Mouse (Mus musculus): ENCODE data around the gene Cyp24a1.

Cyp24a1 gene

DNA sequence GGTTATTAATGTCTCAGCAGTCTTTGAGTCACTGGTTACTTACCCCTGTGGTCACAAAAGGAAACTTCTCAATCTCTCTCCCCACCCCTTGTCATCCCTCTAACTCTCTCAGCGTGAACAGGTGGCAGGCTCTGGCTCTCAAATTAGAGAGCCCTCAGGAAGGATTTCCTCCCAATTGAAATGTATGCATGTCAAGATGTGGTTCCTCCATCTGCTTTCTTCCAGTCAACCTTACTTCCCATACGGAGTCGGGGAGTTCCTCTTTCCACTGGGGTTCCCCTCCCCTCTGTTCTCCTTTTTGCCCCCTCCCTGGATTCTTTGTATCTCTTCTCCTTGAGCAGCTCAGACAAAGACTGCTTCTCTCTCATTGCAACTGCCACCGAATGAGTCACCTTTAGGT is 60.7 kb downstream of the Cyp24a1 start:
- no peak for DNase-seq (ENCODE audit: low spot score)
